Mouse (Mus musculus) spleen, adult 18-20 months (tissue): ENCODE measurements around the gene P4hb.
A peak's percentile ranks its signal among the peaks of the same experiment; 100 is the strongest.
"Not testable (repeated sequence)": the region's sequence is repeated elsewhere in the genome, so short reads cannot be mapped to it uniquely, and the experiment has no call there.

Source experiments
- DNase-seq, 2 experiments: peaks; one replicate each; pipeline ENCODE4 v3.0.0; 2022; ENCODE audit warnings: mixed read lengths in 2 of 2

The P4hb gene

GRCm38 (mm10) chr11:120571122-120571521 is 1.9 kb downstream of the P4hb start:
- DNase-seq = no peak

- DNase-seq = no peak
These were observed 4.7 kb downstream of the P4hb start for GRCm38 (mm10) chr11:120568324-120568723.

GRCm38 (mm10) chr11:120565114-120565513 is 7.9 kb downstream of the P4hb start:
- no peak for DNase-seq

GRCm38 (mm10) chr11:120562949-120563348 is 10.1 kb downstream of the P4hb start:
- no peak for DNase-seq

GRCm38 (mm10) chr11:120560952-120561728 is 11.9 kb downstream of the P4hb start:
- DNase-seq = no peak

DNA sequence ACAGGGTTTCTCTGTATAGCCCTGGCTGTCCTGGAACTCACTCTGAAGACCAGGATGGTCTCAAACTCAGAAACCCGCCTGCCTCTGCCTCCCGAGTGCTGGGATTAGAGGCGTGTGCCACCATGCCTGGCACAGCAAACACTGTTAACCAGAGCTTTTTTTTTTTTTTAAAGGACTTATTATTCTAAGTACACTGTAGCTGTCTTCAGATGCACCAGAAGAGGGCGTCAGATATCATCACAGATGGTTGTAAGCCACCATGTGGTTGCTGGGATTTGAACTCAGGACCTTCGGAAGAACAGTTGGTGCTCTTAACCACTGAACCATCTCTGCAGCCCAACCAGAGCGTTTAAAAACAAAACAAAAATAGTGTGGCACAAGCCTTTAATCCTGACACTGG is 14.2 kb downstream of the P4hb start:
- DNase-seq = not testable (repeated sequence)

DNA sequence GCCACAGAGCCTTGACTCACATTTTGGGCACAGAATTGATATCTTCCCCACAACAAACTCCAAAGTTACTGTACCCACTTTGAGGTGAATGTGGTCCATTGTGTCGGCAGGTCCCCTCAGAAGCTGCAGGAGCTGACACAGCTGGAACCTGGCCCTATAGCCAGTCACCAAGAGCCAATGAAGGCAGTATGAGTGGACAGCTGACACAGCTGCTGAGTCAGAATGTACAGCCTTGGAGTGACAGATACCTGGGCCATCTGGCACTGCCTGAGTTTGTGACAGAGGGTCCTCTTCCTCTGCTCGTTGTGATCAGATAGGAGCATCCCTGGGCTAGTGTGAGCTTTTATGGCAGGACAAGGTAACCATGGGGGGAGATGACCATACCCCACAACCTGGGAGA is 17.8 kb downstream of the P4hb start:
- no peak for DNase-seq

GRCm38 (mm10) chr11:120554834-120555233 is 18.2 kb downstream of the P4hb start:
- no peak for DNase-seq

DNA sequence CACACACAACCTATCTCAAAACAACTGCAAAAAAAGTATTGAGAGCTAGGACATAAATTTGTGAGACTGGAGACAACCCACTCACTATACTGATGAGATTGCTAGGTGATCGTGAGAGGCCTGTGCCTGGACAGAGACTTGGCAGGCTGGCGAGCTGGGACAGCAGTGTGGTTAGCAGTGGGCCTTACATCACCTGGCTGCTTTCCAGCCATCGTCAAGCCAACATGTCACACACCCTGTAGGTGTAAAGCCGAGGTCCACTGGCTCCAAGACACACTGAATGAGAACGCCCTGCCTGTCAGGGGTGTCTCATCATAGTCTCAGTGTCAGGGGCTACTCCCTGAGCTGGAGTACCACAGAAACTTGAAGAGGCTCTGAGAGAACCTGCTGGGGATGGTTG is 20.3 kb downstream of the P4hb start:
- no peak for DNase-seq

- no peak for DNase-seq
These were observed 22.1 kb downstream of the P4hb start, which contains the start of gene Ppp1r27 for GRCm38 (mm10) chr11:120550810-120551440. Ppp1r27 (minus strand) TSS chr11:120551132.

- no peak for DNase-seq
These were observed 22.9 kb downstream of the P4hb start for GRCm38 (mm10) chr11:120549986-120550809.

GRCm38 (mm10) chr11:120549168-120549945 is 23.7 kb downstream of the P4hb start, which contains the start of gene Mcrip1:
Mcrip1 (minus strand) TSS chr11:120549727.
- DNase-seq = peak; percentile 91 to 94

DNA sequence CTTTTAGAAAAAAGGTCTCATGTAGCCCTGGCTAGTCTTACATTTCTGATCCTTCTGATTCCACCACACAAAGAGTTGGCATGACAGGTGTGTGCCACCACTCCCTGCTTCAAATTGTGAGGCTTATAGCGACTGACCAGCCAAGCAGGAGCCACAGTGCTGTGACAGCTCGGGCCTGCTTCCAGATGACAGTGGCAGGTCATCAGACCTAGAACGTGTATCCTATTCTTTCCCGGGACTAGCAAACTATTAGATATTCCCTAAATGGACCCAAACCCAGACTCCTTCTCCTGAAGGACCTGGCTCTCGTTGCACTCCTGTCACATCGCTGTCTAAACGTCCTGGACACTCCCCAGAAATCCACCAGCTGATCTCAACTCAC is 24.3 kb downstream of the P4hb start:
- no peak for DNase-seq

GRCm38 (mm10) chr11:120548214-120548613 is 24.8 kb downstream of the P4hb start:
- no peak for DNase-seq

- no peak for DNase-seq
These were observed 25.6 kb downstream of the P4hb start for GRCm38 (mm10) chr11:120547469-120547868.

DNA sequence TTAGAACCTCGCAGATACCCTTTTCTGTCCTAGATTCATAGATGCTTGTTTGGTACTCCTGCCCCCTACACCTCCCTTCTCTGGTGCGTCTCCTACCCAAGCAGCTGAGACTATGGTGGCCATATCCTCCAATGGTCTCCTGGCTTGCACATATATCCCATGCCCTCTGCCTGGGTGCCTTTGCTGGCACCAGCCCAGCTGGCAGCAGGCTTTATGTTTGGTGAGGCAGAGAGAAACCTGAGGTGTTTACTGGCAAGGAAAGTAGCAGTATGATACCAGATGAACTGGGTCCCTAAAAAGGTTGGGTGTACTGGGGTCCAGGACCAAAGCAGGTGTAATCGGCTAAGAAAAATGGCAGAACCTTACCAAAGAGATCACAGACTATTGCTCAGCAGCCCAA is 27.1 kb downstream of the P4hb start:
- DNase-seq = no peak

GRCm38 (mm10) chr11:120542376-120542775 is 30.7 kb downstream of the P4hb start:
- DNase-seq = no peak

GRCm38 (mm10) chr11:120541907-120542306 is 31.1 kb downstream of the P4hb start:
- no peak for DNase-seq

- DNase-seq = no peak
These were observed 33.6 kb downstream of the P4hb start for GRCm38 (mm10) chr11:120539285-120540014.

GRCm38 (mm10) chr11:120538955-120539284 is 34.1 kb downstream of the P4hb start:
- DNase-seq = no peak

- DNase-seq = no peak
These were observed 34.6 kb downstream of the P4hb start for GRCm38 (mm10) chr11:120538485-120538884.

- DNase-seq = no peak
These were observed 37.2 kb downstream of the P4hb start for GRCm38 (mm10) chr11:120535804-120536203.
